Mouse (Mus musculus): Measurements from ENCODE around the gene Atp6v1e2.

DNA sequence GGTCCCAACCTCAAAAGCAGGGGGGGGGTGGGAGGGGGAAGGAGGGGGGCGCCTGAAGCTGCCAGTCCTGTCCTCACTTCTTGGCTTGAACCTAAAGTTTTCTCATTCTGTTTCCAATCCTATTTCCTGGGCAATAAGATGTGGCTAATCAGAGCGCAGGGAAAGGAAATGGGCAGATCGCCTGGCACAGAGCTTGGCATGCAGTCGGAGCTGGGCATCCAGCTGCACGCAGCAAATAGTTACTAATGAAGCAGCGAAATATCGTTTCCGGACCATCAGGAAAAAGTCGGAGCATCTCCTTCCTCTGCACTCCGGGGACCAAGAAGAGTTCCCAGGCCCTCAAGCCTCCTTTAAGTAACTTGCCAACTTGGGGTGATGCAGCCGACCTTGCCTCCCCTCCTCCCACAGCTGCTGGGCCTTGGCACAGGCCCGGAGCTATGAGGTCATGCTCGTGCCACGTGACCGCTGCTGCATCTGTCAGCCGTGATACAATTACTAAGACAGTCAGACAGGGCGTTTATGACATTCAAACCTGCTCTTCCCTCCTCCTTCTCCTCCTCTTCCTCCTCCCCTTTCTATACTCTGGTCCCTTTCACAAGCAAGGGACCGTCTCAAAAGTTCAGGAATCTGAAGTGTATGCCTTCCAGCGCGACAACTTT, 10.1 kb downstream of the Atp6v1e2 start:
- TF ChIP-seq CTCF (IDR thresholded peaks at IDR 0.05; ENCODE audit: low read depth) (no peak), EP300 (IDR thresholded peaks at IDR 0.05; ENCODE audit: low read depth) (no peak)

Measured in liver, postnatal 0 days (tissue).